In the genomic region with DNA sequence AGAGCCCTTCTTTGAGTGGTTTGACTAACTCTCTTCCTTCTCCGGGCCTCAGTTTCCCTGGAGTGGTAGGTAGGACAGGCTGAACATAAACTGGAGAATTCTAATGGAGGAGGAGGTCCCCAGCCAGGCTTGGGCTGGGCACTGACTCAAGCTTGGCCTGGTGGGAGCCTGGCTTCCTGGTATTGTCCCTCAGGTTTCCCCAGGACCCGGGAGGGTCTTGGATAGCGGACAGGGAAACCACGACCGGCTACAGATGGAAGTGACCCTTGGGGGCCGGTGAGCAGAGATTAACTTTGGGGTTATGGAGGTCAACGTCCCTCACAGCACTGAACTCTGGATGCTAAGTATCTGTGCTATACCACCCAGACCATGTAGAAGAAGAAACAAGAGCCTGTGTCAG, we compare ENCODE assay signal across 12 mouse cellular contexts. TPM values are rescaled to one million over a fixed set of nuclear protein-coding genes. Genes with fewer than 3 reads are reported as not detected.
DNase-seq lines count a peak whose midpoint lies in the region; ATAC-seq and TF ChIP-seq lines count a peak whose summit lies in the region.
"Had no signal": no experiment of that assay in that cellular context is flagged by ENCODE, and none has a peak within 500 bp of the region (broad histone marks: within the 10 kb centered on the region; RNA-seq: fewer than 3 reads in every experiment).

No protein-coding gene starts in this region.

- H3K27me3 ChIP-seq in erythroblast, embryonic 14.5 days (ENCODE audit: control insufficient read depth) = no peaks in the 10 kb centered on the region
- no peaks in the 10 kb centered on the region for H3K27me3 ChIP-seq in lung, embryonic 15.5 days
- no peaks in the 10 kb centered on the region for H3K27me3 ChIP-seq in heart, postnatal 0 days (ENCODE audit: control insufficient read depth, insufficient read depth, low read length)
- H3K27me3 ChIP-seq in forebrain, embryonic 11.5 days (ENCODE audit: control insufficient read depth, insufficient read depth, low read length) = 0 out of 2 replicates have a peak, but pooled peaks cover 3% of the 10 kb centered on the region

- DNase-seq in lung, postnatal 14 days = no peak
- DNase-seq in heart, postnatal 0 days (ENCODE audit: low spot score) = no peak
- DNase-seq in lung, postnatal 25 days (ENCODE audit: low spot score) = peak; percentile 29
- no peak for DNase-seq in spleen, postnatal 14 days (ENCODE audit: low spot score in 2 of 2)
- DNase-seq in forebrain, embryonic 11.5 days (ENCODE audit: low spot score) = no peak
- DNase-seq: adrenal gland, postnatal 36 days; cerebellum, adult 8-10 months had no signal

- ATAC-seq in erythroblast, adult 5-6 weeks (replicated peaks; ENCODE audit: low FRiP score, poor library complexity, severe bottlenecking) = no peak
- ATAC-seq in lung, embryonic 15.5 days (ENCODE audit: borderline replicate concordance, extremely low read depth, low FRiP score, low TSS enrichment) = no peak
- ATAC-seq in heart, postnatal 0 days (ENCODE audit: insufficient read depth, low read depth) = no peak
- no peak for ATAC-seq in forebrain, embryonic 11.5 days (replicated peaks; ENCODE audit: low FRiP score)
- ATAC-seq: forebrain, embryonic 13.5 days had no signal

- H3K9ac ChIP-seq in lung, embryonic 15.5 days = no peak overlapping the region
- peak overlapping the region; percentile 56 for H3K9ac ChIP-seq in heart, postnatal 0 days (replicated peaks; ENCODE audit: low read depth, low read length)
- H3K9ac ChIP-seq in forebrain, embryonic 11.5 days (ENCODE audit: low read length) = no peak overlapping the region
- H3K9ac ChIP-seq: forebrain, embryonic 13.5 days; hindbrain, embryonic 15.5 days had no signal

- TF ChIP-seq EP300 in heart, postnatal 0 days (IDR thresholded peaks at IDR 0.05; ENCODE audit: low read depth) = no peak

- H3K4me1 ChIP-seq in erythroblast, embryonic 14.5 days (ENCODE audit: control insufficient read depth) = peaks cover 87% of the 10 kb centered on the region
- peaks cover 82% of the 10 kb centered on the region for H3K4me1 ChIP-seq in lung, embryonic 15.5 days
- peaks cover 58% of the 10 kb centered on the region for H3K4me1 ChIP-seq in heart, postnatal 0 days (ENCODE audit: control insufficient read depth, insufficient read depth)
- H3K4me1 ChIP-seq in forebrain, embryonic 11.5 days (replicated peaks; ENCODE audit: control insufficient read depth, insufficient read depth, low read length) = peaks cover 2% of the 10 kb centered on the region; the same call in 1 of the 2 replicates

- 0 out of 2 replicates have a peak overlapping the region, but pooled peaks have one; percentile 45 for H3K27ac ChIP-seq in lung, embryonic 15.5 days
- H3K27ac ChIP-seq in heart, postnatal 0 days (ENCODE audit: low read depth) = peak overlapping the region; percentile 96
- no peak overlapping the region for H3K27ac ChIP-seq in forebrain, embryonic 11.5 days (ENCODE audit: low read depth, low read length)
- H3K27ac ChIP-seq: forebrain, embryonic 13.5 days; hindbrain, embryonic 15.5 days had no signal

- no peaks in the 10 kb centered on the region for H3K9me3 ChIP-seq in erythroblast, embryonic 14.5 days (ENCODE audit: control insufficient read depth, low read length)
- H3K9me3 ChIP-seq in lung, embryonic 15.5 days = no peaks in the 10 kb centered on the region
- H3K9me3 ChIP-seq in heart, postnatal 0 days (replicated peaks; ENCODE audit: control insufficient read depth, low read length) = no peaks in the 10 kb centered on the region
- H3K9me3 ChIP-seq in forebrain, embryonic 11.5 days (ENCODE audit: control insufficient read depth, low read length) = no peaks in the 10 kb centered on the region
- H3K9me3 ChIP-seq: forebrain, embryonic 13.5 days; hindbrain, embryonic 15.5 days had no signal

- WGBS in lung, embryonic 15.5 days = 80% methylated on average over 7 of the region's 7 CpGs
- 35% methylated on average over 7 of the region's 7 CpGs for WGBS in heart, postnatal 0 days
- 88% methylated on average over 7 of the region's 7 CpGs for WGBS in forebrain, embryonic 11.5 days

- H3K36me3 ChIP-seq in erythroblast, embryonic 14.5 days (ENCODE audit: control insufficient read depth) = peaks cover 98% of the 10 kb centered on the region
- peaks cover 6% of the 10 kb centered on the region; the same call in 1 of the 2 replicates for H3K36me3 ChIP-seq in lung, embryonic 15.5 days
- peaks cover 29% of the 10 kb centered on the region for H3K36me3 ChIP-seq in heart, postnatal 0 days (replicated peaks; ENCODE audit: control insufficient read depth, insufficient read depth, low read length)
- no peaks in the 10 kb centered on the region for H3K36me3 ChIP-seq in forebrain, embryonic 11.5 days (ENCODE audit: control insufficient read depth, insufficient read depth, low read length)
- H3K36me3 ChIP-seq: hindbrain, embryonic 15.5 days had no signal

- no peak for TF ChIP-seq CTCF in heart, postnatal 0 days (IDR thresholded peaks at IDR 0.05; ENCODE audit: low read depth)

- H3K4me2 ChIP-seq in lung, embryonic 15.5 days = no peak overlapping the region
- H3K4me2 ChIP-seq in heart, postnatal 0 days (ENCODE audit: low read depth, low read length) = 0 out of 2 replicates have a peak overlapping the region, but pooled peaks have one; percentile 10
- no peak overlapping the region for H3K4me2 ChIP-seq in forebrain, embryonic 11.5 days (ENCODE audit: low read depth, low read length, severe bottlenecking)
- H3K4me2 ChIP-seq: forebrain, embryonic 13.5 days; hindbrain, embryonic 15.5 days had no signal

- H3K4me3 ChIP-seq in erythroblast, embryonic 14.5 days (replicated peaks) = peak overlapping the region; percentile 79
- no peak overlapping the region for H3K4me3 ChIP-seq in lung, embryonic 15.5 days
- H3K4me3 ChIP-seq in heart, postnatal 0 days (ENCODE audit: low read depth, low read length) = no peak overlapping the region
- no peak overlapping the region for H3K4me3 ChIP-seq in forebrain, embryonic 11.5 days (ENCODE audit: low read depth, low read length)
- H3K4me3 ChIP-seq: forebrain, embryonic 13.5 days; hindbrain, embryonic 15.5 days had no signal

RNA-seq across cellular contexts. Expression of gene Tgm2, which starts 5.0 kb away (rescaled TPM):
- polyA plus RNA-seq in erythroblast, embryonic 14.5 days (2012) = 8.3 and 11.3 TPM in 2 replicates
- 2.1 and 3.8 TPM in 2 replicates for total RNA-seq in erythroblast, adult 5-6 weeks (2015; ENCODE audit: low replicate concordance)
- 6.6 and 9.6 TPM in 2 replicates for total RNA-seq in erythroblast, adult 5-6 weeks (2017; ENCODE audit: low replicate concordance)
- 66.0 and 70.0 TPM in 2 replicates for polyA plus RNA-seq in lung, embryonic 15.5 days (2015; fragmentation: Nextera tagmentation; extraction: Ambion mirVana)
- total RNA-seq in heart, postnatal 0 days (2014; rRNA removed; ENCODE audit: low replicate concordance) = 445 and 622 TPM in 2 replicates
- 136 and 155 TPM in 2 replicates for polyA plus RNA-seq in heart, postnatal 0 days (2015; fragmentation: Nextera tagmentation; extraction: Ambion mirVana)
- polyA plus RNA-seq in forebrain, embryonic 11.5 days (2014; fragmentation: Nextera tagmentation; extraction: Ambion mirVana) = 4.2 and 4.7 TPM in 2 replicates
